Mouse (Mus musculus) B cell, adult 2 months (primary cell): Measurements from ENCODE around the gene Ifitm5.

Experiments used
- DNase-seq, 2 experiments: peaks; one replicate each; pipeline ENCODE4 v3.0.0; 2022

Ifitm5 gene

GRCm38 (mm10) chr7:140961416-140961815 lies 11.3 kb upstream of the Ifitm5 start:
- DNase-seq = no peak

GRCm38 (mm10) chr7:140960026-140960425 lies 9.9 kb upstream of the Ifitm5 start:
- DNase-seq = no peak

- peak; percentile 40 to 50 for DNase-seq
Observed at GRCm38 (mm10) chr7:140959181-140959901, 9.2 kb upstream of the Ifitm5 start.

GRCm38 (mm10) chr7:140956556-140956869 lies 6.4 kb upstream of the Ifitm5 start:
- DNase-seq = no peak

- no peak for DNase-seq
Observed at GRCm38 (mm10) chr7:140955758-140956555, 5.9 kb upstream of the Ifitm5 start, which contains the start of the genes Gm45717 and Ifitm2. Gm45717 (minus strand) TSS chr7:140955937. Ifitm2 (minus strand) TSS chr7:140955987.

GRCm38 (mm10) chr7:140955342-140955741 lies 5.3 kb upstream of the Ifitm5 start:
- no peak for DNase-seq

DNA sequence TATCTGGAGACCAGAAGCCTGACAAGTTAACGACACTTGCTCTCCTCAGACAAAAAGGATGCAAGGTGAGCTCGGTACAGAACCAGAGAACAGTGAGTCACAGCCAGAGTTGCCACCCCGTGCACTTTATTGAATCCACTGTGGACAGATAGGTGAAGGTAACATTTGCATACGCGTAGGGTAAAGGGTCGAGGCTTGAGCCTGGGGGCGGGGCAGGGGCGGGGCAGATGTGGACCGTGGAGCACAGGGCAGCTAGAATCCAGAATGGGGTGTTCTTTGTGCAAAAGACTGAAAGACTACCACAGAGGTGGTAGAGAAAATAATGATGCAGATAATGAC lies 4.6 kb upstream of the Ifitm5 start:
- no peak for DNase-seq

GRCm38 (mm10) chr7:140953800-140954732 lies 4.0 kb upstream of the Ifitm5 start:
- DNase-seq = peak; percentile 41 to 42

- DNase-seq = no peak
Observed at GRCm38 (mm10) chr7:140953133-140953532, 3.0 kb upstream of the Ifitm5 start.

GRCm38 (mm10) chr7:140952441-140952840 lies 2.4 kb upstream of the Ifitm5 start:
- no peak for DNase-seq

DNA sequence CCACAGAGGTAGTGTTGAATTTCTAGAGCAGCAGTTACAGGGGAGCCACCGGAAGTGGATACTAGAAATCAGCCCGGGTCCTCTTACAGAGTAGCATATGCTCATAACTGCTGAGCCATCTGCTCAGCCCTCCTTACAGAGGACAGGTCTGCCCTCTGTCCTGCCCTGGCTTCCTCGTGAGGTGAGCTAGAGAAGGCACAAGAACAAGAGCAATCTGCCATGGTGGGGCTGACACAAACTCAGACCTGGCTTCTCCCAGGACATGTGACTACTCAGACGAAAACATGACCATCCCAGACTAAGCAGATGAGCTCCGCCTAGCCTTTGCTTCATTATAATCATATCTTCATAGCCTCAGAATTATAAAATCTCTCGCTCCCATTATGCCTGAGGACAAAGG lies 1.7 kb upstream of the Ifitm5 start:
- no peak for DNase-seq

DNA sequence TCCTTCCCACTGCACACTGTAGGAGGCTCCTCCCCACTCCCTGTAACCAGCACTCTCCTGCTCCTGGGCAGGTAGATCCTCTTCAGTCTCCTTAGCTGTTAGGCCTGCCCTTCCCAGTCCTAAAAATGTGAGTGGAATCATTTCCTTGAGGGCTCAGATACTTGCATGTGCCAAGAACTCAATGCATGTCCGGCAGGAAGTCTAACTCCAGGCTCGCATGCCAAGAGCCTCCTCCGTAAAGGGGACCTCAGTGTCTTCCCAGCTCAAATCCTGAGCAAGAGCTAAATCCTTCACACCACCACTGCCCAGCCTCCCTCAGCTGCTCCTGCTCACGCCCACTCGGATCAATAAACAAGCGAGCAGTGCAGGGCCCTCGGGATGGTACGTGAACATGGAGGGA lies 960 bp upstream of the Ifitm5 start:
- DNase-seq = no peak

GRCm38 (mm10) chr7:140949255-140949654 lies 836 bp downstream of the Ifitm5 start:
- no peak for DNase-seq

DNA sequence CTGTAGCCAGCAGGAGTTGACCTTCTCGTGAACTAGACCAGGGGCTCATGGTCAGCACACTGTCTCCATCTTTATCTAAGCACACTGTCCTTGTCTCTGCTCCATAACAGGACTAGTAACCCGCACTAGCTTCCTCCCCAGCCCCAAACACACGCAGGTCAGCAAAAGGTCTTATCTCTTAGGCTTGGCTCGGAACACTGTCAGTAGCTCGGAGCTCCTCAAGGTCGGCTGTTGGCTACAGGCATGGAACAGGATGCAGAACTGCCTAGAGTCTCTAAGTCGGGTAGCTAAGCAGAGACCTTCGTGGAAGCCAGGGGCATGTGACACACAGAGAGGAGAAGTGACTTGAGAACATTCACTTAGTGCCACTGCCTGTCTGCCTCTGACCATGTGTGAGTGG lies 1.9 kb downstream of the Ifitm5 start:
- no peak for DNase-seq

- no peak for DNase-seq
Observed at GRCm38 (mm10) chr7:140946980-140947379, 3.1 kb downstream of the Ifitm5 start.

- no peak for DNase-seq
Observed at GRCm38 (mm10) chr7:140946311-140946710, 3.8 kb downstream of the Ifitm5 start.

DNA sequence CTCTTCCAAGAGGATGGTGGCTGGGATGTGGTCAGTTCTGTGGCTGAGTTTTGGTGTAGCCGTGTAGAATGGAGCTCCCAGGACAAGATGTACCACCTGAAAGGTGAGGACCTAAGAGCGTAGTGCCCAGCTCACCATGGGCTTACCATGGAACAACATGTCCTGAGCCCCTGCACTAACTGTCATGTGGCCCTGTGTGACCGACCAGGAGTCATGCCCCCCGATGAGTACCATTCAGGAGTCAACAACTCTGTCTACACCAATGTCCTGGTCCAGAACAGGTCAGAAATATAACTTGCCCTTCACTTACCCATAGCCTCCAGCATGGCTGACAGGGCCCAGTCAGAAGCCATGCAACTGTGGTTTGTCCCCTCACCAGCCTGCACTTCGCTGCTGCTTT lies 4.8 kb downstream of the Ifitm5 start:
- no peak for DNase-seq

GRCm38 (mm10) chr7:140944236-140944635 lies 5.9 kb downstream of the Ifitm5 start:
- DNase-seq = no peak

DNA sequence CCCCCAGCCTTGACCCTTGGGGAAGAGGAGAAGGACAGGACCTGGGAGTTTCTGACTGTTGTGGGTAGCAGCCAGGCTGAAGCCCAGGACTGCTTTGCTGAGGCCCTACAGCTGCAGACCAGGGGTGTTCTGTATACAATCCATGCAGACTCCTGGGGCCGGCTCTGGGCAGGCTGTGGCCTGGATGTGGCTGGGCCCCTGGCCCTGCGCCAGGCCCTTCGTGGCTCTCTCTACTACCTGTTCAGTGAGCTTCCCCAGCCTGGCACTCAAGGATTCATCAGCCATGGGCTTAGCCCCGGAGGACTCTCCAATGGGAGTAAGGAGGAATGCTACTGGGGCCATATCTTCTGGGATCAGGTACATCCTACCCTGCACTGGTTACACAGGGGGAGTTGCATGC lies 6.7 kb downstream of the Ifitm5 start:
- DNase-seq = no peak

GRCm38 (mm10) chr7:140942811-140943210 lies 7.3 kb downstream of the Ifitm5 start:
- no peak for DNase-seq

- DNase-seq = peak in 1 of 2 experiments; percentile 25
Observed at GRCm38 (mm10) chr7:140942341-140942740, 7.8 kb downstream of the Ifitm5 start.

GRCm38 (mm10) chr7:140941222-140942051 lies 8.7 kb downstream of the Ifitm5 start, which contains the start of gene Pgghg:
Pgghg (plus strand) TSS chr7:140941391.
- peak; percentile 82 to 84 for DNase-seq
